Mouse (Mus musculus): ENCODE measurements around the gene Vps26c.
"Not testable (repeated sequence)": the region's sequence is repeated elsewhere in the genome, so short reads cannot be mapped to it uniquely, and the experiment has no call there.

Gene Vps26c

GRCm38 (mm10) chr16:94484752-94485535 is 41.7 kb downstream of the Vps26c start:
- DNase-seq: no peak

- DNase-seq: no peak
Measured at GRCm38 (mm10) chr16:94473086-94473822, 53.4 kb downstream of the Vps26c start.

- no peak for DNase-seq
Measured at GRCm38 (mm10) chr16:94472515-94472951, 54.1 kb downstream of the Vps26c start.

GRCm38 (mm10) chr16:94468391-94468790 is 58.2 kb downstream of the Vps26c start:
- DNase-seq: no peak

GRCm38 (mm10) chr16:94467337-94468055 is 59.1 kb downstream of the Vps26c start:
- DNase-seq: no peak

GRCm38 (mm10) chr16:94466317-94466716 is 60.3 kb downstream of the Vps26c start:
- not testable (repeated sequence) for DNase-seq

GRCm38 (mm10) chr16:94465900-94466299 is 60.7 kb downstream of the Vps26c start:
- no peak for DNase-seq

- no peak for DNase-seq
Measured at GRCm38 (mm10) chr16:94464067-94464466, 62.6 kb downstream of the Vps26c start.

GRCm38 (mm10) chr16:94454146-94454545 is 72.5 kb downstream of the Vps26c start:
- no peak for DNase-seq

- no peak for DNase-seq
Measured at GRCm38 (mm10) chr16:94452768-94453167, 73.9 kb downstream of the Vps26c start.

- no peak for DNase-seq
Measured at GRCm38 (mm10) chr16:94451545-94452488, 74.8 kb downstream of the Vps26c start.

- DNase-seq: no peak
Measured at GRCm38 (mm10) chr16:94449632-94450031, 77.0 kb downstream of the Vps26c start.

- no peak for DNase-seq
Measured at GRCm38 (mm10) chr16:94449151-94449550, 77.5 kb downstream of the Vps26c start.

Measured in kidney, adult 18-20 months (tissue).